Mouse (Mus musculus) spleen, adult 2 months (tissue): ENCODE results near the gene Cdan1. TPM values are rescaled to one million over a fixed set of nuclear protein-coding genes. Genes with fewer than 3 reads are reported as not detected.

ENCODE experiments used
- DNase-seq, 2 experiments: peaks; one replicate each; pipeline versions ENCODE4 v3.0.0 to v3.0.0-alpha.2; 2012 to 2021; ENCODE audit warnings: low spot score in 2 of 2, low read depth in 1 of 2
- H3K27ac ChIP-seq: fragments of 200-500 bp; 2 replicates; pipeline ENCODE4 v1.5.1; 2012; ENCODE audit warnings: low read length, inconsistent platforms; ENCODE audit not compliant: insufficient read depth
- H3K27me3 ChIP-seq: fragments of 200-500 bp; 2 replicates; pipeline ENCODE4 v1.6.1; 2012; ENCODE audit warnings: mild to moderate bottlenecking, moderate library complexity, low read length, inconsistent platforms; ENCODE audit not compliant: control insufficient read depth, insufficient read depth
- H3K36me3 ChIP-seq: fragments of 200-500 bp; 2 replicates; pipeline ENCODE4 v1.6.1; 2012; ENCODE audit warnings: mild to moderate bottlenecking, low read length, inconsistent platforms; ENCODE audit not compliant: control insufficient read depth, insufficient read depth
- H3K4me1 ChIP-seq: fragments of 200-500 bp; 2 replicates; pipeline ENCODE4 v1.6.1; 2011; ENCODE audit warnings: inconsistent platforms; ENCODE audit not compliant: control insufficient read depth, insufficient read depth, insufficient read length
- H3K4me3 ChIP-seq: fragments of 200-500 bp; 2 replicates; pipeline ENCODE4 v1.5.1; 2011; ENCODE audit warnings: mild to moderate bottlenecking, inconsistent platforms; ENCODE audit not compliant: insufficient read depth, insufficient read length; ENCODE audit errors: extremely low read depth
- CTCF ChIP-seq: fragments of 200-500 bp; IDR thresholded peaks from 2 replicates; pipeline ENCODE4 v1.5.1; 2011; ENCODE audit warnings: mild to moderate bottlenecking, inconsistent platforms; ENCODE audit not compliant: insufficient read depth, insufficient read length, insufficient replicate concordance; ENCODE audit errors: extremely low read depth
- POLR2A ChIP-seq: fragments of 200-500 bp; IDR thresholded peaks from 2 replicates; pipeline ENCODE4 v1.6.1; 2011; ENCODE audit warnings: low read depth, low read length, inconsistent platforms
- WGBS: fragments of 180-500 bp; shearing (Covaris S2); methylation state at CpG from one replicate; pipeline ENCODE4 v1.1.7; 2018; 5-methylcytosine and 5-hydroxymethylcytosine counted together
- polyA plus RNA-seq: library from polyadenylated mRNA; depleted of rRNA; stranded (reverse); fragments of >200 nt; gene quantifications from 2 replicates; pipeline ENCODE4 v1.2.3, GENCODE M21; 2012

Cdan1 gene
- polyA plus RNA-seq, 1 experiment: 29.7 TPM

DNA sequence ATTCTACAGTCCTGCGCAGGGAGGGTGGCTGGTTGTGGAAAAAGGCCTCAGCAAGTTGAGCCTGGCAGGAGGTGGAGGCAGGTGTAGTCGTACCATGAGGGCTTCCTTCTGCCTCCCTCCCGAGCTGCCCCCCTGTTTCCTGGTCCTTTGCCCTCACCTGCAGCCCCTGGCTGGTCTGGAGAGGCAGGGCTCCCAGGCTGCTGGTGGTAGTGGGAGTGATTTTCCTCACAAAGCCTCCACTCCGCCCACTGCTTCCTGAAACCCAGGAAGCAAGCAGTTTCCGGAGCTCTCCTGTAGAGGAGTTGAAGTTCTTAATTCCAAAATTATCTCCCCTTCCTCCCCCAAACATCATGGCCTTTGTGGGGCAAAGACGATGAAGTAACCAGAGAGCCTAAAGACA, 125.8 kb downstream of the Cdan1 start:
- Histone ChIP-seq H3K4me3 (no peak overlapping the region), H3K36me3 (peaks cover 63% of the 10 kb centered on the region), H3K27ac (no peak overlapping the region), H3K27me3 (no peaks in the 10 kb centered on the region), H3K4me1 (no peaks in the 10 kb centered on the region)
- 55% methylated on average over 6 of the region's 6 CpGs for WGBS
- no peak for DNase-seq
- TF ChIP-seq CTCF (no peak), POLR2A (no peak)

DNA sequence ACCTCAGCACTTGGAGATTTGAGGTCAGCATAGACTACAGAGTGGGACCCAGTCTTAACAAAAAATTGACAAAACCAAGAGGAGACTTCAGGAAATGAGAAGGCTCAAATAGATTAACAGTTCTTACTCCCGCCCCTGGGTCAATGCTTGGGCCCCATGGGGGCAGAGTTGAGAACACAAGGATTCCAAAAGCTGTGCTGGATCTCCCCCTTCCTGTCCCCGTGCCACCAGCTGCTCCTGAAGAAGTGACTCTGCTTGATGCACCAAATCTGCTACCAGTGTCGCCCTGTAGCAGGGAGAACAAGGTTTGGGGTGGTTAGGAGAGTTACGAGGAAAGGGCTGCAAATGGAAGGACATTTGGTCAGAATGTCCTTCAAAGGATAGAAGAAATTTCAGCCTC, 126.3 kb downstream of the Cdan1 start:
- no peaks in the 10 kb centered on the region for H3K4me1 ChIP-seq
- no peaks in the 10 kb centered on the region for H3K27me3 ChIP-seq
- H3K4me3 ChIP-seq: no peak overlapping the region
- no peak for DNase-seq
- no peak overlapping the region for H3K27ac ChIP-seq
- TF ChIP-seq CTCF (no peak), POLR2A (no peak)
- peaks cover 68% of the 10 kb centered on the region for H3K36me3 ChIP-seq
- 75% methylated on average over 4 of the region's 4 CpGs for WGBS

DNA sequence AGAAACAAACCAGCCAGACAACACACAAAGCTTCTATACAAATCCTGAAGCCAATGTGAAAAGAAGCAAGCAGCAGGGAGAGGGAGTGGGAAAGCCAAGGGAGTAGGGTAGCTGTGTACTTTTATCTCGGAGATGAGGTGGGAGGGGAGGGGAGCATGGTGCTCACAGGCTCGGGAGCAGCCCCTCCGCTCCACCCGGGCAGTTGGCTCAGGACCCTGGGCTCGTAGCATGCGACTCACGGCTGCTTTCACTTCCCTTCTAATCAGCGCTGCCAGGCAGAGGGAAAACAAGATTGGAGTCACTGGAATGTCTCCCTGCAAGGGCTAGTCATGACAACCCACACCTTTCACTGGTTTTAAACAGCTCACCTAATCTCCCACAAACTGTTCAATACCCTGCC, 127.4 kb downstream of the Cdan1 start:
- Histone ChIP-seq H3K36me3 (peaks cover 70% of the 10 kb centered on the region), H3K4me1 (no peaks in the 10 kb centered on the region), H3K27me3 (no peaks in the 10 kb centered on the region), H3K27ac (no peak overlapping the region), H3K4me3 (no peak overlapping the region)
- TF ChIP-seq POLR2A (no peak), CTCF (no peak)
- no peak for DNase-seq
- WGBS: 90% methylated on average over 8 of the region's 8 CpGs

DNA sequence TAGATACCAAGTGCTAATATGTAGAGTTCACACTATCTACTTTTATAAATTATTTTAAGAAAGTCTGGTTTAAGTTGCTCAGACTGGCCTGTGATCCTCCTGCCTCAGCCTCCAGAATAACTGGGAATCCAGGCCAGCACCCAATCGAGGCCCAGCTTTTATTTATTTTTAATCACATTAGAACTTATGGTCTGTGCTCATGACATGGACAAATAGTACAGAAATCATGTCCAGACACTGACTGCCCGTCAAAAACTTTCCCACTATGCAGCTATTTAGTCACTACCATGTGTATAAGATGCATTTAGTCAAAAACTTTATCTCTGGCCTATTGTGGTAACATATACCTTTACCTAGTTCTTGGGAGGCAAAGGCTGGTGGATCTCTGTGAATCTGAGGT, 128.0 kb downstream of the Cdan1 start:
- H3K36me3 ChIP-seq: peaks cover 67% of the 10 kb centered on the region
- 95% methylated on average over 2 of the region's 2 CpGs for WGBS
- no peak for DNase-seq
- H3K4me1 ChIP-seq: no peaks in the 10 kb centered on the region
- H3K27ac ChIP-seq: no peak overlapping the region
- TF ChIP-seq CTCF: no peak
- no peak for TF ChIP-seq POLR2A
- no peaks in the 10 kb centered on the region for H3K27me3 ChIP-seq
- H3K4me3 ChIP-seq: no peak overlapping the region

DNA sequence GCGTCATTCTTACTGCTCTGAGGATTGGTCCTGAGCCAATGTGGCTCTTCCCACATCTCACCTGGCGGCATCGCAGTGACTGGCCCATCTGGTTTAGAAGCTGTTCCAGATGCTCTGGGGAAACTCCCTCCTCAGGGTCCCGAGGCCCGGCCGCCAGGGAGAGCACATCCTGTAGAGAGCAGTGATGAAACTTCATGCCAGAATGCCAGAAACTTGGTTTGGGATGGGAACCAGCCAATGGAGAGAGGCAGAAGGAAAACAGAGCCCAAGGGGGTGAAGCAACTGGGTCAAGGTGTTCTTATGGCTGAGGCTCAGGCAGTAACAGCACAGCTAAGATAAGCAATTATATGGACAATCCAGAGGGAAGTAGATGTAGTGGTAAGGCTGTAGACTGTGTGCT, 129.1 kb downstream of the Cdan1 start:
- WGBS: 86% methylated on average over 6 of the region's 6 CpGs
- H3K27ac ChIP-seq: no peak overlapping the region
- no peaks in the 10 kb centered on the region for H3K4me1 ChIP-seq
- H3K4me3 ChIP-seq: no peak overlapping the region
- H3K36me3 ChIP-seq: peaks cover 60% of the 10 kb centered on the region
- TF ChIP-seq POLR2A: no peak
- no peak for TF ChIP-seq CTCF
- no peaks in the 10 kb centered on the region for H3K27me3 ChIP-seq
- DNase-seq: no peak

DNA sequence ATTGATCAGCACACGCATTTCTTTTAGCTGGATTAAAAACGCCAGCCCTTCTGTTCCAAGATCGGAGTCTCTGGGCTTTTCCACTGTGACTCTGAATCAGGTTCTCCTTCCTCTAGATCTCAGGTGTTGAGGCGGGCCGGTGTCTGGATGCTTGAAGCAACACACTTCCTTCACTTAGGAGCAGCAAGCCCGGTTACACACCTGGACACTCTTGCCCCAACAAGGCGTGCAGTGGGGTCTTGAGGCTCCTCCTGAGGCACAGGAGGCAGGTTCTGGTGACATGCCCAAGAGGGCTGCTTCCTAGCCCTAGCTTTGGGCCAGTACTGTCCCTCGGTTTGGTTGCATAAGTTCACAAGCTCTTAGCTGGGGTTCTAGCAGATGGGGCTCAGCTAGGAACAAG, 131.4 kb downstream of the Cdan1 start:
- 93% methylated on average over 8 of the region's 8 CpGs for WGBS
- Histone ChIP-seq H3K27me3 (no peaks in the 10 kb centered on the region), H3K4me1 (no peaks in the 10 kb centered on the region), H3K4me3 (no peak overlapping the region), H3K36me3 (peaks cover 43% of the 10 kb centered on the region), H3K27ac (no peak overlapping the region)
- DNase-seq: no peak
- no peak for TF ChIP-seq POLR2A

DNA sequence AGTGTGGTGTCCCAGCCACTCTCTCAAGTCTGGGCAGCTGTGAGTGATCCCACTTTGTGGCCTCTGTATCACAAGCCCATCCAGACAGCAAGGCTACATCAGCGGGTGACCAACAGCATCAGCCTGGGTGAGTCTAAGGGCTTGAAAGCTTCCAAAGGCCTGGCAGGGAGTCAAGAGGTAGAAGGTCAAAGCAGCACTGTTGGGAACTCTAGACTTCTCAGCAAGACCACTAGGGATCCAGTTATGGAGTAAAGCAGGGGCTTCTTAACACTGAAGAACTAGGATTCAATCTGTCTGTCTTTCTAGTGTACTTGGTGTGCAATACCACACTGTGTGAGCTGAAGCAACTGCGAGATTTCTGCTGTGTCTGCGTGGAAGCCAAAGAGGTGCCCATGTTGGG, 136.5 kb downstream of the Cdan1 start:
- WGBS: over 99% methylated on average over 3 of the region's 3 CpGs
- TF ChIP-seq POLR2A (no peak), CTCF (no peak)
- no peaks in the 10 kb centered on the region for H3K4me1 ChIP-seq
- peaks cover 12% of the 10 kb centered on the region for H3K36me3 ChIP-seq
- DNase-seq: no peak
- no peak overlapping the region for H3K27ac ChIP-seq
- no peaks in the 10 kb centered on the region for H3K27me3 ChIP-seq
- H3K4me3 ChIP-seq: no peak overlapping the region

DNA sequence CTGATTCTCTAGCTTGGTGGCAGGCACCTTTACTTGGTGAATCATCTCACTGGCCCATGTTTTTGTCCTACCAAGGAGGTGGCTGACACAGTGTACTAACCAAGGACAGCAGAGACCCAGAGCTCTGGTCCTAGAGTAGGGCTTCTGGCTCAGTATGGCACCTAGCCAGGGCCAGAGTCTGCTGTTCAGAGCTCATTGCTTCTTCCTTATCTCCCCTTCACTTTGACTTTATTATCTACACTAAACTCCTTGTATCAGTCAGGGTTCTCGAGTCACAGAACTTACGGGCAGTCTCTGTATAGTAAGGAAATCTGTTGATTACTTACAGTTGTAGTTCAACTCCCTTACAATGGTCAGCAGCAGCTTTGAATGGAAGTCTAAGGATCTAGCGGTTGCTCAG, 139.0 kb downstream of the Cdan1 start:
- peaks cover 6% of the 10 kb centered on the region for H3K36me3 ChIP-seq
- TF ChIP-seq POLR2A (no peak), CTCF (no peak)
- no peaks in the 10 kb centered on the region for H3K4me1 ChIP-seq
- WGBS: 84% methylated on average over 3 of the region's 3 CpGs
- H3K27me3 ChIP-seq: no peaks in the 10 kb centered on the region
- no peak overlapping the region for H3K4me3 ChIP-seq
- DNase-seq: no peak
- H3K27ac ChIP-seq: no peak overlapping the region
